Mouse (Mus musculus): ENCODE results near the gene Adgre1.

DNA sequence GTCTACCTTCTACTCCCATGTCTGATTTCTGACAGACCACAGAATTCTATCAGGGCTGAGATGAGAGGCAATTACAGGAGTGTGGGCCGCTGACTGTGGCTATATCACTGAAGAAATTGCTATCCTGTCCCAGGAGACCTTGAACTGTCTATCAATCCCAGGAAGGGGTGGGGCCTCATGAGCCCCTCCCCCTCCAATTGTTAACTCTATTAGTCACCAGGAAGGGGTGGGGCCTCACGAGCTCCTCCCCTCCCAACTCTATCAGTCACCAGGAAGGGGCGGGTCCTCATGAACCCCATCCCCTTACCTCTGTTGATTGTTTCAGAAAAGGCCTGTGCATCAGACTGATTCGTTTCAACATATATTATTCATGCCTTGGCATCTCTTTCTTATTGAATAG is 26.2 kb upstream of the Adgre1 start:
- no peak for TF ChIP-seq CTCF (IDR thresholded peaks at IDR 0.05; ENCODE audit: extremely low read depth, insufficient read depth, low read length)
- no peak for TF ChIP-seq POLR2A (IDR thresholded peaks at IDR 0.05; ENCODE audit: extremely low read depth, insufficient read depth, low read length)

Measured in cortical plate, adult 2 months (tissue).